Mouse (Mus musculus) embryonic facial prominence, embryonic 14.5 days (tissue): ENCODE data around the gene Fuz. TPM values are rescaled to one million over a fixed set of nuclear protein-coding genes. Genes with fewer than 3 reads are reported as not detected.

ENCODE experiments used
- ATAC-seq: fragments of 200-750 bp; cut with Nextera tagmentation; 2 replicates; pipeline ENCODE4 v1.8.0; 2017; ENCODE audit warnings: low read depth, moderate number of reproducible peaks, moderate TSS enrichment
- DNase-seq: peaks from one replicate; pipeline ENCODE4 v3.0.0-alpha.2; 2015; ENCODE audit warnings: low spot score
- H3K27ac ChIP-seq: fragments of 300-500 bp; sonication (generic); replicated peaks from 2 replicates; pipeline ENCODE4 v1.5.1; 2014; ENCODE audit warnings: low read depth, mild to moderate bottlenecking, low read length, moderate library complexity
- H3K27me3 ChIP-seq: fragments of 300-500 bp; sonication (generic); replicated peaks from 2 replicates; pipeline ENCODE4 v1.6.1; 2014; ENCODE audit warnings: low read length; ENCODE audit not compliant: control insufficient read depth, insufficient read depth
- H3K36me3 ChIP-seq: fragments of 300-500 bp; sonication (generic); 2 replicates; pipeline ENCODE4 v1.6.1; 2014; ENCODE audit warnings: low read length, mixed read lengths; ENCODE audit not compliant: control insufficient read depth, insufficient read depth
- H3K4me1 ChIP-seq: fragments of 300-500 bp; sonication (generic); 2 replicates; pipeline ENCODE4 v1.6.1; 2014; ENCODE audit warnings: antibody characterized with exemption, low read length; ENCODE audit not compliant: control insufficient read depth, insufficient read depth
- H3K4me2 ChIP-seq: fragments of 300-500 bp; sonication (generic); 2 replicates; pipeline ENCODE4 v1.6.1; 2014; ENCODE audit warnings: low read depth, mild to moderate bottlenecking, low read length, moderate library complexity, mixed read lengths
- H3K4me3 ChIP-seq: fragments of 300-500 bp; sonication (generic); 2 replicates; pipeline ENCODE4 v1.5.1; 2014; ENCODE audit warnings: low read depth, mild to moderate bottlenecking, low read length
- H3K9ac ChIP-seq: fragments of 300-500 bp; sonication (generic); 2 replicates; pipeline ENCODE4 v1.6.1; 2014; ENCODE audit warnings: low read depth, mild to moderate bottlenecking, low read length, moderate library complexity, mixed read lengths
- H3K9me3 ChIP-seq: fragments of 300-500 bp; sonication (generic); 2 replicates; pipeline ENCODE4 v1.6.1; 2016; ENCODE audit warnings: low read length; ENCODE audit not compliant: control insufficient read depth
- WGBS: fragments of 180-500 bp; shearing (Covaris S2); extraction: QIAGEN DNeasy Blood & Tissue Kit; methylation state at CpG from one replicate; pipeline ENCODE4 v1.1.7; 2014; 5-methylcytosine and 5-hydroxymethylcytosine counted together
- polyA plus RNA-seq: library from polyadenylated mRNA; unstranded; fragments of >200 nt; fragmentation: Nextera tagmentation; extraction: Ambion mirVana; gene quantifications from 2 replicates; pipeline ENCODE4 v1.2.1, GENCODE M21; 2014

The Fuz gene
- polyA plus RNA-seq, 1 experiment from 2014 or later: 16.9 TPM

GRCm38 (mm10) chr7:44851625-44852234, 44.1 kb upstream of the Fuz start:
- no peak for ATAC-seq
- WGBS: 93% methylated on average over 12 of the region's 12 CpGs
- Histone ChIP-seq H3K4me2 (no peak overlapping the region), H3K9me3 (no peaks in the 10 kb centered on the region), H3K4me3 (no peak overlapping the region), H3K27ac (no peak overlapping the region; the same call in 1 of the 2 replicates), H3K4me1 (peaks cover 36% of the 10 kb centered on the region), H3K27me3 (no peaks in the 10 kb centered on the region), H3K36me3 (peaks cover 20% of the 10 kb centered on the region; the same call in 1 of the 2 replicates), H3K9ac (no peak overlapping the region)
- no peak for DNase-seq

DNA sequence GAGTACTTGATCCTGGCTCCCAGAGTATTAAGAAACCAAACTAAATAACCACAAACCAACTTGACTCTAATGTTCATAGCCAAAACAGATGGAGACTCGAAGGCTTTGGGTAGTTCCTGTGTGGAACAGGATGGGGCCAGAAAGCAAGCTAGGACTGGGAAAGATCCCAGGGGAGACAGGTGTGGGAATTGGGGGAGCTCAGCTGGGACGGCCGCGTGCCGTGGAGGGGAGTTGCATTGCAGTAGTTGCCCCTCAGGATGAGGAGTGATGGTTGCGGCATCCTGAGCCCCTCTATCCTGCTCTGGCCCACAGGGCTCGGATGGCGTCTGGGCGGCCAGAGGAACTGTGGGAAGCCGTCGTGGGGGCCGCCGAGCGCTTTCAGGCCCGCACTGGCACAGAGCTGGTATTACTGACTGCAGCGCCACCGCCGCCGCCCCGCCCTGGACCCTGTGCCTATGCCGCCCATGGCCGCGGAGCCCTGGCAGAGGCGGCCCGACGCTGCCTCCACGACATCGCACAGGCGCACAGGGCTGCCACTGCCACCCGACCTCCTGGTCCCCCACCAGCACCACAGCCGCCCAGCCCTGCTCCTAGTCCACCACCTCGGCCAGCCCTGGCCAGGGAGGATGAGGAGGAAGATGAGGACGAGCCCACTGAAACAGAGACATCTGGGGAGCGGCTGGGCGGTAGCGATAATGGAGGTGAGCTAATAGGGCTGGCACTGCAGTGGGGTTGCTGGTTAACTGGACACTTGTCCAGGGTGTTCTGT, 43.4 kb upstream of the Fuz start:
- Histone ChIP-seq H3K27me3 (no peaks in the 10 kb centered on the region), H3K4me1 (peaks cover 35% of the 10 kb centered on the region), H3K9me3 (no peaks in the 10 kb centered on the region), H3K36me3 (peaks cover 18% of the 10 kb centered on the region; the same call in 1 of the 2 replicates), H3K27ac (no peak overlapping the region), H3K4me2 (no peak overlapping the region), H3K4me3 (no peak overlapping the region), H3K9ac (no peak overlapping the region)
- DNase-seq: no peak
- 93% methylated on average over 33 of the region's 36 CpGs for WGBS
- ATAC-seq: no peak

DNA sequence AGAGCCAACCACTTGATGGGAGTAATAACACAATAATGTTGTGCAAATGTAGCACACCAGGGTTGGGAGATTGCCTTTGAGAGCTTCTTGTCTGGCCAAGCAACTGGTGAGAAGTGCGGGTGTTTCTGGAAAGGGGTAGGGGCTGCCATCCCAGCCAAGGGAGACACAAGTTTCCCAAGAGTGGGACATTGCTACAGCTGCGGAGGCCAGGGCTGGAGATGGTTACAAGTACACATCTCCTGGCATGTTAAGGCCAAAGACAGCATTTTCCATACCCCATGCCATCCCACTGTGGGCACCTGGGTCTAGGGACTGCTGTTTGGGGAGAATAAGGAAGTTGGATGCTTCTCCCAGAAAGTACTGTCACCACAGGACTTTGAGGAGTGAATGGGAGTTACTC, 42.8 kb upstream of the Fuz start:
- H3K27me3 ChIP-seq: no peaks in the 10 kb centered on the region
- H3K27ac ChIP-seq: no peak overlapping the region
- no peak overlapping the region; the same call in 1 of the 2 replicates for H3K4me2 ChIP-seq
- 100% methylated on average over 2 of the region's 2 CpGs for WGBS
- no peak overlapping the region for H3K9ac ChIP-seq
- no peak for ATAC-seq
- DNase-seq: no peak
- H3K4me3 ChIP-seq: no peak overlapping the region
- peaks cover 18% of the 10 kb centered on the region; the same call in 1 of the 2 replicates for H3K36me3 ChIP-seq
- no peaks in the 10 kb centered on the region for H3K9me3 ChIP-seq
- H3K4me1 ChIP-seq: peaks cover 33% of the 10 kb centered on the region

DNA sequence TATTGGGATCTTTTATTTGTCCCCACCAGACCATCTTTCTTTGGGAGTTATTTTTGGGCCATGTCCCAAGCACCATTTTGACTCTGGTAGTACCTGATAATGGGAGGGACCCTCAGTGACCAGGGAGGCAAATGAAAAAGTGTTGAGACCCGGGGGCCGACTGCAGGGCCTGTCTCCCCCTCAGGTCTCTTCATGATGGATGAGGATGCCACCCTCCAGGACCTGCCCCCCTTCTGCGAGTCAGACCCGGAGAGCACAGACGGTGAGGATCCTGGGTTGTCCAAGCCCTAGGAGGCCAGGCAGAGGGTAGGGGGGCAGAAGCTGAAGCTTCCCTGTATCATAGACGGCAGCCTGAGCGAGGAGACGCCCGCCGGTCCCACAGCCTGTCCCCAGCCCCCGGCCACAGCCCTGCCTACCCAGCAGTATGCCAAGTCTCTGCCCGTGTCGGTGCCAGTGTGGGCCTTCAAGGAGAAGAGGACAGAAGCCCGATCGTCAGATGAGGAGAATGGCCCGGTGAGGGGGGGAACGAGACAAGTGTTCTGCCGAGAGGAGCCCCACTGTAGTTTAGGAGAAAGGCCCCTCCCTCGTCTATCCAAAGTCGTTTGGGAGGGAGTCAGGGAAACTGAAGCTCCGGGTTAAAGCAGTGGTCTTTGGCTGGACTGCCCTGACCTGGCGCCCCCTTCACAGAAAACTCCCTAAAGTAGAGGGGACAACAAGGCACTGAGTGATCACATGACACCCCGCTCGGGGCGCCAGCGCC, 42.1 kb upstream of the Fuz start:
- peak overlapping the region; percentile 91 for H3K27ac ChIP-seq
- ATAC-seq: no peak
- peak overlapping the region; percentile 90 for H3K4me2 ChIP-seq
- H3K27me3 ChIP-seq: no peaks in the 10 kb centered on the region
- WGBS: 34% methylated on average over 25 of the region's 26 CpGs
- peak overlapping the region; percentile 75 for H3K9ac ChIP-seq
- peaks cover 18% of the 10 kb centered on the region; the same call in 1 of the 2 replicates for H3K36me3 ChIP-seq
- peaks cover 37% of the 10 kb centered on the region for H3K4me1 ChIP-seq
- no peak for DNase-seq
- H3K4me3 ChIP-seq: peak overlapping the region; percentile 50
- H3K9me3 ChIP-seq: no peaks in the 10 kb centered on the region

DNA sequence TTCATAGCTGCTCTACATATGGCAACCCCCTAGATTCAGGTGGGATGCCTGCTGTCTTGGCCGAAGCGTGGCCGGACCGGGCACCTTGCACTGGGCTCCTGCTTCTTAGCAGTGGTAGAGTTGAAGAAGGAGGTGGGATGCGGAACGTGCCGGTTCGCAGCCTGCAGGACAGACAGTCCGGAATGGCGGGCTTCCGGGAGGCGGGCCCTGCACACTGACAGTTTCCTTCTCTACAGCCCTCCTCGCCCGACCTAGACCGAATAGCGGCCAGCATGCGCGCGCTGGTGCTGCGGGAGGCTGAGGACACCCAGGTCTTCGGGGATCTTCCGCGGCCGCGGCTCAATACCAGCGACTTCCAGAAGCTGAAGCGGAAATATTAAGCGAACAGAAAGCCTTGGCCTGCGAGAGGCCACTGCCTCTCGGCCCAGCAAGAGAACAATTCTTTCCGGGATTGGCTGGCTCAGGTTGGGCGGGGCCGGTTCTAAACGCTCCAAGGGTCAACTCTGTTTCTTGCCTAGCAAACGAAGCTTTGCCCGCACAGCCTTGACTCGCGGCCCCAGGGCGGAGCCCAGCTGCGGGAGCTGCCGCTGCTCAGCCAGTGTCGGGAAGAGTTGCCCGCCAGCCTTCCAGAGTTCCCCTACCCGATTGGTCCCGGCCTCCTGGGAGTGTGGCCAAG, 41.4 kb upstream of the Fuz start:
- peaks cover 37% of the 10 kb centered on the region for H3K4me1 ChIP-seq
- peak overlapping the region; percentile 50 for H3K4me3 ChIP-seq
- H3K27me3 ChIP-seq: no peaks in the 10 kb centered on the region
- 3% methylated on average over 40 of the region's 45 CpGs for WGBS
- peak overlapping the region; percentile 91 for H3K27ac ChIP-seq
- H3K36me3 ChIP-seq: peaks cover 18% of the 10 kb centered on the region; the same call in 1 of the 2 replicates
- no peaks in the 10 kb centered on the region for H3K9me3 ChIP-seq
- DNase-seq (peak; percentile 88), ATAC-seq (peak; percentile 27)
- peak overlapping the region; percentile 75 for H3K9ac ChIP-seq
- peak overlapping the region; percentile 90 for H3K4me2 ChIP-seq

DNA sequence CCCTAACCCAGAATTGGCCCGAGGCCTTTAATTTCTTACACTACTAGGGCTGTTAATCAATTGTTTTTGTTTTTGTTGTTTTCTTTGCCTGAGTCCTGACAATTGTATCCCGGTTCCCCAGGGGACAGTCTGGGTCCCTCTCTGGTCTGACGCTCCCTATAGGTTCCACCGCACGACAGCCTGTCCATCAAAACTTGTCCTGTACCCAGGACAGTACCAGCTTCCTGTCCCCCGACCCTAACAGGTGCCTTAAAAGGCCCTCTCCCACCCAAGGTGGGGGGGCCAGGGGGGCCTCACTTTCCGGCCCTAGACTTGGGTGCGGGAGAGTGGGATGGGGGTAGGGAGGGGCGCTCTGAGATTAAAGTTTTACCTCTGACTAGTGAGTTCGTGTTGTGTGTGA, 40.8 kb upstream of the Fuz start:
- ATAC-seq: no peak
- WGBS: 35% methylated on average over 10 of the region's 10 CpGs
- H3K4me3 ChIP-seq: peak overlapping the region; percentile 50

DNA sequence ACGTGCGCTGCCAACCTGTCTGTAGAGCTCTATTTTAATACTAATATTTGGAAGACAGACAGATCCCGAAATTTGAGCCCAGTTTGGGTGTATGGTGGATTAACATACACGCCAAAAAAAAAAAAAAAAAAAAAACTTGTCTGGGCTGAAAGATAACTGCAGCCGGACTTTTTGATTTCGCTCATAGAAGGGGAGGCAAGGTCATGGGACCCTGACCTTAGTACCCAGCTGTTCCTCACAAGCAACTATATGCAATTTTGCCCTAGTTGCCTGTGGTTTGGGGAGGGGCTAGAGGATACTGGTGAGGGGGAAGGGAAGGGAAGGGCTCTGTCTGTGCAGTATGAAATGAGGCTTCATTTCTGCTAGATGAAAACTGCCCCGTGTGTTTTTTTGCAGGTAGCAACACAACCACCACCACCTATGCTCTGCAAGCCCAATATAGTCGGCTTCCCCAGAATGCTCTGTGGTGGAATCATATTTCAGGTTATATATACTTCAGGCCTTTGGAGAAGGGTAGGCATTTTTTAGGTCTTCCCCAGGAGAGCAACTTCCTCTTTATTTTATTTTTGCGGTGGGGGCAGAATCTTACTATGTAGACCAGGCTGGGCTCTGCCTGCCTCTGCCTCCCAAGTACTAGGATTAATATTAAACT, 39.5 kb upstream of the Fuz start:
- DNase-seq: no peak
- Histone ChIP-seq H3K4me1 (peaks cover 30% of the 10 kb centered on the region), H3K27me3 (no peaks in the 10 kb centered on the region), H3K9me3 (no peaks in the 10 kb centered on the region), H3K9ac (peak overlapping the region; percentile 89; the same call in 1 of the 2 replicates), H3K4me3 (peak overlapping the region; percentile 77), H3K27ac (peak overlapping the region; percentile 85), H3K36me3 (peaks cover 23% of the 10 kb centered on the region; the same call in 1 of the 2 replicates), H3K4me2 (peak overlapping the region; percentile 97)
- no peak for ATAC-seq
- 63% methylated on average over 9 of the region's 9 CpGs for WGBS

More for the DNA sequence above, 40.8 kb upstream of the Fuz start:
- Histone ChIP-seq H3K27me3 (no peaks in the 10 kb centered on the region), H3K27ac (peak overlapping the region; percentile 91), H3K4me1 (peaks cover 37% of the 10 kb centered on the region), H3K9me3 (no peaks in the 10 kb centered on the region), H3K4me2 (peak overlapping the region; percentile 90), H3K36me3 (peaks cover 22% of the 10 kb centered on the region; the same call in 1 of the 2 replicates), H3K9ac (peak overlapping the region; percentile 75)
- DNase-seq: no peak
